9 mouse cellular contexts compared by ENCODE assay signal in the genomic region with DNA sequence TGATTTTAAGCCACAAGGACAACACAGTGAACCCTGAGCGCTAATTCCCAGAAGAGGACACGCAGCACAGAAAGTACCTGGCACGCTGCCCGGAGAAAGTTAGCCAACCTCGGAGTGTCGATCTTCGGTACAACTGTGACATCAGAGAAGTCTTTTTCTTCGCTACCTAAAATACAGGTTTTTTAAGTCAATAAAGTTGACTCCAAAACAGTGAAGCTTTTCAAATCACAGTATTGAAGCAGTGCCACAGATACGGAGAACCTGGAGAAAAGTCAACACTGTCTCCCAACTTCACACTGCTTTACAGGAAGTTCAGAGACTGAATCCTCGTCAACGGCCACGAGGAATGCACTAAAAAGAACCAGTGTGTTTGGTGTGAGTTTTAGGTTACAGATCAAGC. TPM values are rescaled to one million over a fixed set of nuclear protein-coding genes. Genes with fewer than 3 reads are reported as not detected.
DNase-seq lines count a peak whose midpoint lies in the region; ATAC-seq and TF ChIP-seq lines count a peak whose summit lies in the region.
"Had no signal": no experiment of that assay in that cellular context is flagged by ENCODE, and none has a peak within 500 bp of the region (broad histone marks: within the 10 kb centered on the region; RNA-seq: fewer than 3 reads in every experiment).

No protein-coding gene starts in this region.

- DNase-seq in cerebellum, adult 2 months = peak; percentile 13 to 15
- DNase-seq in cerebellum, adult 11 months = no peak
- peak; percentile 46 for DNase-seq in right cerebral cortex, postnatal 4 days
- DNase-seq in right cerebral cortex, postnatal 36 days (ENCODE audit: low spot score in 2 of 2) = no peak
- DNase-seq in heart, postnatal 36 days = peak; percentile 82 to 87

- no peak for TF ChIP-seq POLR2A in cerebellum, adult 2 months (IDR thresholded peaks at IDR 0.05; ENCODE audit: borderline replicate concordance, insufficient read depth, low read length)
- TF ChIP-seq POLR2A in olfactory bulb, adult 2 months (IDR thresholded peaks at IDR 0.05; ENCODE audit: insufficient read depth, low read depth, low read length) = no peak

- intact Hi-C loops in heart, postnatal 36 days (cut with DNase I) = loop anchor here (2.0 kb wide), 1 partner anchor 49 kb away; a partner anchor contains a TSS

- H3K27ac ChIP-seq in cerebellum, adult 2 months (ENCODE audit: insufficient read depth, low read length) = no peak overlapping the region
- H3K27ac ChIP-seq in olfactory bulb, adult 2 months (ENCODE audit: insufficient read depth, low read depth, low read length) = 0 out of 2 replicates have a peak overlapping the region, but pooled peaks have one; percentile 38
- H3K27ac ChIP-seq in forebrain, embryonic 15.5 days (replicated peaks) = no peak overlapping the region
- H3K27ac ChIP-seq in hindbrain, embryonic 16.5 days (ENCODE audit: low read depth, low read length) = no peak overlapping the region
- H3K27ac ChIP-seq: liver, embryonic 14.5 days had no signal

- TF ChIP-seq CTCF in cerebellum, adult 2 months (IDR thresholded peaks at IDR 0.05; ENCODE audit: borderline replicate concordance, insufficient read depth, low read depth, low read length) = no peak
- no peak for TF ChIP-seq CTCF in olfactory bulb, adult 2 months (IDR thresholded peaks at IDR 0.05; ENCODE audit: insufficient read depth, low read depth, low read length)

- H3K27me3 ChIP-seq in cerebellum, adult 2 months (ENCODE audit: control insufficient read depth, insufficient read depth, low read length) = no peaks in the 10 kb centered on the region
- H3K27me3 ChIP-seq in forebrain, embryonic 15.5 days = no peaks in the 10 kb centered on the region
- H3K27me3 ChIP-seq in hindbrain, embryonic 16.5 days (replicated peaks; ENCODE audit: control insufficient read depth, insufficient read depth, low read length) = no peaks in the 10 kb centered on the region

- no peaks in the 10 kb centered on the region for H3K9me3 ChIP-seq in forebrain, embryonic 15.5 days
- H3K9me3 ChIP-seq in hindbrain, embryonic 16.5 days (ENCODE audit: control insufficient read depth, low read length) = no peaks in the 10 kb centered on the region

- 34% methylated on average over 12 of the region's 12 CpGs for WGBS in cerebellum, adult 2 months
- WGBS in olfactory bulb, adult 2 months = 55% methylated on average over 12 of the region's 12 CpGs
- 74% methylated on average over 12 of the region's 12 CpGs for WGBS in forebrain, embryonic 15.5 days
- 80% methylated on average over 12 of the region's 12 CpGs for WGBS in hindbrain, embryonic 16.5 days

- no peaks in the 10 kb centered on the region for H3K4me1 ChIP-seq in cerebellum, adult 2 months (ENCODE audit: control insufficient read depth, insufficient read depth, low read length)
- peaks cover 8% of the 10 kb centered on the region; the same call in 1 of the 2 replicates for H3K4me1 ChIP-seq in olfactory bulb, adult 2 months (ENCODE audit: control insufficient read depth, insufficient read depth, low read length)
- H3K4me1 ChIP-seq in forebrain, embryonic 15.5 days = no peaks in the 10 kb centered on the region
- H3K4me1 ChIP-seq in hindbrain, embryonic 16.5 days (ENCODE audit: control insufficient read depth, insufficient read depth, low read depth, low read length) = no peaks in the 10 kb centered on the region

- peaks cover 5% of the 10 kb centered on the region; the same call in 1 of the 2 replicates for H3K36me3 ChIP-seq in forebrain, embryonic 15.5 days
- peaks cover 2% of the 10 kb centered on the region; the same call in 1 of the 2 replicates for H3K36me3 ChIP-seq in hindbrain, embryonic 16.5 days (ENCODE audit: control insufficient read depth, insufficient read depth, low read length)

- no peak overlapping the region for H3K4me2 ChIP-seq in forebrain, embryonic 15.5 days (replicated peaks)
- H3K4me2 ChIP-seq in hindbrain, embryonic 16.5 days (ENCODE audit: low read length) = no peak overlapping the region

- ATAC-seq in forebrain, embryonic 15.5 days (replicated peaks) = no peak
- ATAC-seq in hindbrain, embryonic 16.5 days = no peak

- no peak overlapping the region for H3K9ac ChIP-seq in forebrain, embryonic 15.5 days (replicated peaks)
- no peak overlapping the region for H3K9ac ChIP-seq in hindbrain, embryonic 16.5 days (ENCODE audit: low read depth, low read length)
- H3K9ac ChIP-seq: liver, embryonic 14.5 days had no signal

- no peak overlapping the region for H3K4me3 ChIP-seq in cerebellum, adult 2 months (replicated peaks; ENCODE audit: insufficient read depth, low read depth, low read length)
- H3K4me3 ChIP-seq in olfactory bulb, adult 2 months (ENCODE audit: insufficient read depth, low read depth, low read length) = no peak overlapping the region
- H3K4me3 ChIP-seq in forebrain, embryonic 15.5 days = no peak overlapping the region
- no peak overlapping the region for H3K4me3 ChIP-seq in hindbrain, embryonic 16.5 days (ENCODE audit: low read length)

RNA-seq across cellular contexts. Expression of a gene that starts 31.2 kb away (rescaled TPM):
- polyA plus RNA-seq in cerebellum, adult 2 months (2012; rRNA removed) = 12.5 and 13.5 TPM in 2 replicates
- 1 to 10 TPM; 2.2 to 2.7 TPM for total RNA-seq in heart, postnatal 36 days (2021)
- polyA plus RNA-seq in olfactory bulb, adult 2 months (2012; ENCODE audit: insufficient read depth, insufficient read length, low replicate concordance, missing spikeins) = not detected in 2 replicates
- polyA plus RNA-seq in forebrain, embryonic 15.5 days (2015; fragmentation: Nextera tagmentation; extraction: Ambion mirVana) = 18.0 and 21.1 TPM in 2 replicates
- polyA plus RNA-seq in hindbrain, embryonic 16.5 days (2015; fragmentation: Nextera tagmentation; extraction: Ambion mirVana) = 17.0 and 18.3 TPM in 2 replicates

RNA-seq across cellular contexts. Expression of a gene that starts 43.6 kb away (rescaled TPM):
- not detected in 2 replicates for polyA plus RNA-seq in cerebellum, adult 2 months (2012; rRNA removed)
- not detected for total RNA-seq in heart, postnatal 36 days (2021)
- not detected in 2 replicates for polyA plus RNA-seq in olfactory bulb, adult 2 months (2012; ENCODE audit: insufficient read depth, insufficient read length, low replicate concordance, missing spikeins)
- polyA plus RNA-seq in forebrain, embryonic 15.5 days (2015; fragmentation: Nextera tagmentation; extraction: Ambion mirVana) = not detected in 2 replicates
- not detected in 2 replicates for polyA plus RNA-seq in hindbrain, embryonic 16.5 days (2015; fragmentation: Nextera tagmentation; extraction: Ambion mirVana)
- polyA plus RNA-seq: liver, embryonic 14.5 days had no signal

RNA-seq across cellular contexts. Expression of a gene that starts 49.4 kb away (rescaled TPM):
- polyA plus RNA-seq in cerebellum, adult 2 months (2012; rRNA removed) = 18.6 and 19.5 TPM in 2 replicates
- total RNA-seq in heart, postnatal 36 days (2021) = 10 to 100 TPM; 27.7 to 29.9 TPM
- polyA plus RNA-seq in olfactory bulb, adult 2 months (2012; ENCODE audit: insufficient read depth, insufficient read length, low replicate concordance, missing spikeins) = not detected in 2 replicates
- polyA plus RNA-seq in forebrain, embryonic 15.5 days (2015; fragmentation: Nextera tagmentation; extraction: Ambion mirVana) = 12.6 and 13.0 TPM in 2 replicates
- polyA plus RNA-seq in hindbrain, embryonic 16.5 days (2015; fragmentation: Nextera tagmentation; extraction: Ambion mirVana) = 10.3 and 12.0 TPM in 2 replicates

Comparison
In these comparisons a context has a peak if more than half of its experiments do, and no peak if none do; other contexts are left out.
1. DNase-seq: peak in cerebellum, adult 2 months (2 of 2), right cerebral cortex, postnatal 4 days (single experiment) and heart, postnatal 36 days (2 of 2); none in cerebellum, adult 11 months (single experiment) and right cerebral cortex, postnatal 36 days (0 of 2).
2. RNA of a gene that starts 31.2 kb away (polyA plus RNA-seq): 18.0 to 21.1 TPM in forebrain, embryonic 15.5 days, 17.0 to 18.3 TPM in hindbrain, embryonic 16.5 days and 12.5 to 13.5 TPM in cerebellum, adult 2 months; not detected in olfactory bulb, adult 2 months; every median in the first group is over 10 times any median in the second.